Mouse (Mus musculus) cerebellum, adult 8-10 months (tissue): ENCODE measurements at regions not wholly inside any gene's neighbourhood (a gene's known extent, or its start where the extent isn't known, plus 50 kb on each side); places are given as distances from the start of the nearest gene placed in this dataset.

Source experiments
- DNase-seq: peaks from one replicate; pipeline ENCODE4 v3.0.0; 2022

GRCm38 (mm10) chr12:70523379-70523778 lies 70.5 kb downstream of the Tmx1 start:
- no peak for DNase-seq

- no peak for DNase-seq
These were observed 71.8 kb downstream of the Tmx1 start for GRCm38 (mm10) chr12:70524703-70525102.

GRCm38 (mm10) chr12:70531661-70532060 lies 78.8 kb downstream of the Tmx1 start:
- no peak for DNase-seq

- no peak for DNase-seq
These were observed 79.3 kb downstream of the Tmx1 start for GRCm38 (mm10) chr12:70532225-70532624.

- DNase-seq = no peak
These were observed 79.9 kb downstream of the Tmx1 start for GRCm38 (mm10) chr12:70532843-70533242.

GRCm38 (mm10) chr12:70533375-70533935 lies 80.6 kb downstream of the Tmx1 start:
- DNase-seq = no peak

- DNase-seq = no peak
These were observed 86.2 kb downstream of the Tmx1 start for GRCm38 (mm10) chr12:70539124-70539523.

- no peak for DNase-seq
These were observed 87.0 kb downstream of the Tmx1 start for GRCm38 (mm10) chr12:70539856-70540255.

GRCm38 (mm10) chr12:70541432-70541831 lies 88.5 kb downstream of the Tmx1 start:
- no peak for DNase-seq

GRCm38 (mm10) chr12:70543299-70543698 lies 90.4 kb downstream of the Tmx1 start:
- DNase-seq = no peak

GRCm38 (mm10) chr12:70544326-70544725 lies 91.4 kb downstream of the Tmx1 start:
- no peak for DNase-seq

GRCm38 (mm10) chr12:70544850-70545510 lies 92.1 kb downstream of the Tmx1 start:
- DNase-seq = no peak

- no peak for DNase-seq
These were observed 94.3 kb downstream of the Tmx1 start for GRCm38 (mm10) chr12:70547199-70547598.

- DNase-seq = no peak
These were observed 96.4 kb downstream of the Tmx1 start for GRCm38 (mm10) chr12:70549296-70549695.

GRCm38 (mm10) chr12:70553866-70554265 lies 101.0 kb downstream of the Tmx1 start:
- no peak for DNase-seq

- DNase-seq = no peak
These were observed 101.7 kb downstream of the Tmx1 start for GRCm38 (mm10) chr12:70554586-70554985.

- no peak for DNase-seq
These were observed 102.8 kb downstream of the Tmx1 start for GRCm38 (mm10) chr12:70555723-70556122.

GRCm38 (mm10) chr12:70556820-70557219 lies 103.9 kb downstream of the Tmx1 start:
- peak; percentile 16 for DNase-seq

GRCm38 (mm10) chr12:70563446-70563845 lies 110.6 kb downstream of the Tmx1 start:
- DNase-seq = no peak

GRCm38 (mm10) chr12:70575665-70576064 lies 122.8 kb downstream of the Tmx1 start:
- DNase-seq = no peak

GRCm38 (mm10) chr12:70577769-70578168 lies 124.9 kb downstream of the Tmx1 start:
- no peak for DNase-seq

GRCm38 (mm10) chr12:70579328-70579905 lies 126.5 kb downstream of the Tmx1 start:
- peak; percentile 70 for DNase-seq

- DNase-seq = no peak
These were observed 133.3 kb downstream of the Tmx1 start for GRCm38 (mm10) chr12:70586181-70586580.

GRCm38 (mm10) chr12:70588234-70588633 lies 135.3 kb downstream of the Tmx1 start:
- no peak for DNase-seq
